Mouse (Mus musculus) heart, postnatal 14 days (tissue): ENCODE results near the gene Gpx8. TPM values are rescaled to one million over a fixed set of nuclear protein-coding genes. Genes with fewer than 3 reads are reported as not detected.

Experiments used
- microRNA-seq, 2 experiments: library from miRNA; unstranded; fragments of <30 nt; microRNA quantifications; one replicate each; pipeline ENCODE4 v1.2.0; 2021 to 2022
- total RNA-seq, 2 experiments: library from RNA; stranded (reverse); gene quantifications; 2 replicates each; pipeline ENCODE4 v1.2.3; 2021

Gpx8 gene
- total RNA-seq, 2 experiments from 2014 or later = 36.1 to 41.0 TPM

Small RNA genes lying within 50 kb of the gene (microRNA-seq; reads per million reads assigned to microRNA genes)
- gene Mir449a = 143 to 367 reads per million in 2 experiments
- gene Mir449b = 0 to 0.81 reads per million in 2 experiments
- 0 to 0.48 reads per million in 2 experiments for gene Mir449c

Other genes with a start within 250 kb of the Gpx8 start
- gene Plpp1, start 245.6 kb downstream of the Gpx8 start, total RNA-seq = 10 to 100 TPM; 72.5 to 75.2 TPM
- 10 to 100 TPM; 24.5 to 28.0 TPM for gene Mtrex, start 119.0 kb downstream of the Gpx8 start, total RNA-seq
- gene Dhx29, start 119.0 kb downstream of the Gpx8 start, total RNA-seq = 10 to 100 TPM; 12.7 to 12.8 TPM
- gene Ccno, start 58.6 kb downstream of the Gpx8 start, total RNA-seq = under 1 TPM in 1 of 2 experiments, not detected in 1; 0.19 TPM
- not detected for gene Mcidas, start 52.6 kb downstream of the Gpx8 start, total RNA-seq
- gene Cdc20b, start 11.3 kb downstream of the Gpx8 start, total RNA-seq = not detected
- gene Gzma, start 54.6 kb upstream of the Gpx8 start, total RNA-seq = 1 to 10 TPM in 1 of 2 experiments, not detected in 1; 6.1 TPM
- under 1 TPM; 0.60 to 1.00 TPM for gene Esm1, start 163.2 kb upstream of the Gpx8 start, total RNA-seq
- gene Gzmk, start 179.5 kb upstream of the Gpx8 start, total RNA-seq = not detected
- gene BC067074, start 246.7 kb upstream of the Gpx8 start, total RNA-seq = 1 to 10 TPM; 3.4 to 4.4 TPM